Mouse (Mus musculus) retina, postnatal 1 day (tissue): ENCODE results near the gene Eps8.
A peak's percentile ranks its signal among the peaks of the same experiment; 100 is the strongest.

Experiments used
- DNase-seq: peaks from one replicate; pipeline ENCODE4 v3.0.0-alpha.2; 2012

Gene Eps8

DNA sequence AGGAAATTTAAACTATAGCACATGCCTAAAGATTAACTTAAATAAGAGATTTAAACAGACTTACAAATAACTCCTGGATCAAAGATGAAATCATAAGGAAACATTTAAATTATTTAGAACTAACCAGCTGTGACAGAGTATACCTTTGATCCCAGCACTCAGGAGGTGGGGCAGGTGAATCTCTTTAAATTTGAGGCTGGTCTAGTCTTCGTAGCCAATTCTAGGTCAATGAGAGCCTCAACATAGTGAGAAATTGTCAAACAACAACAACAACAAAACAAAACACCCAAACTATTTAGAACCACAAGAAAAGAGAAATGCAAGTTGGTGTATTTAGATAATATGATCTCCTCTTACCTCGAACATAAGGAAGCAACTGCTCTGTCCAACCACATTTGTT lies at the start of gene Eps8:
Gene Eps8 (minus strand): TSS at position 101 of the 400 bp plus-strand sequence.
- no peak for DNase-seq

- DNase-seq = peak; percentile 32
Observed at GRCm38 (mm10) chr6:137703431-137703830, 48.8 kb upstream of the Eps8 start.

DNA sequence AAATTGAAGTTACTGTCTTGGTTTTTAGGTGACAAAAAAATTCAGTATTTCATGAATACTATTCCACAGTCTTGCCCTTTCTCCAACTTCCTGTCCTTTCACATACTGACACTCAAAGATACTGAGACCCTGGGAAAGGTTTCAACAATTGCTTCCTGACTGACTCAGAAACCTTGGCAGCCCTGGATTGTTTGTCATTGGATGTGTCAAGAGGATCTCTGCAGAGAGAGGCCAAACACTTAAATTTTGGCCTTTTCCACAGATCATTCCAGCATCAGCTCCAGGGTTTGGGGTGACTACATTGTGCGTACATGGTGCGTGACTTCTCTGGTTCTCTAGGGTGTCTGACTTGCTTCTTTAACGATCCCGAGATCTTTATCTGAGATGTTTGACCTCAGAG lies 48.2 kb upstream of the Eps8 start:
- no peak for DNase-seq

GRCm38 (mm10) chr6:137702186-137702585 lies 47.5 kb upstream of the Eps8 start:
- DNase-seq = no peak

DNA sequence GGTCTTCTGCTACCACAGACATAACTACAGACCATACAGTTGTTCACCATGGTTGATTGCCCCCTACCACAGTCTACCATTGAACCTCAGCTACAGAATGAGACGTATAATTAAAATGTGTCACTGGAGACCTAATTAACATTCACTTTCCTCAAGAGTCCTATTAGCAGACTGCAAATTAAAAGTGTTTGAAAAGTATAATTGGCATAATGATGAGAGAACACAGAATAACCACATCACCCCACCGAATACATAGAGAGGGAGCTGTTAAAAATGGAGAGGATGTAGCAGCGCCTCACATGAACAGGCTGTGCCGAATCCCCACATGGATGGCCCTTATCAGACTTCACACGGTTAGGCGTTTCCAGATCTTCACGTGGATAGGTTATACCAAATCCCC lies 44.8 kb upstream of the Eps8 start:
- no peak for DNase-seq

DNA sequence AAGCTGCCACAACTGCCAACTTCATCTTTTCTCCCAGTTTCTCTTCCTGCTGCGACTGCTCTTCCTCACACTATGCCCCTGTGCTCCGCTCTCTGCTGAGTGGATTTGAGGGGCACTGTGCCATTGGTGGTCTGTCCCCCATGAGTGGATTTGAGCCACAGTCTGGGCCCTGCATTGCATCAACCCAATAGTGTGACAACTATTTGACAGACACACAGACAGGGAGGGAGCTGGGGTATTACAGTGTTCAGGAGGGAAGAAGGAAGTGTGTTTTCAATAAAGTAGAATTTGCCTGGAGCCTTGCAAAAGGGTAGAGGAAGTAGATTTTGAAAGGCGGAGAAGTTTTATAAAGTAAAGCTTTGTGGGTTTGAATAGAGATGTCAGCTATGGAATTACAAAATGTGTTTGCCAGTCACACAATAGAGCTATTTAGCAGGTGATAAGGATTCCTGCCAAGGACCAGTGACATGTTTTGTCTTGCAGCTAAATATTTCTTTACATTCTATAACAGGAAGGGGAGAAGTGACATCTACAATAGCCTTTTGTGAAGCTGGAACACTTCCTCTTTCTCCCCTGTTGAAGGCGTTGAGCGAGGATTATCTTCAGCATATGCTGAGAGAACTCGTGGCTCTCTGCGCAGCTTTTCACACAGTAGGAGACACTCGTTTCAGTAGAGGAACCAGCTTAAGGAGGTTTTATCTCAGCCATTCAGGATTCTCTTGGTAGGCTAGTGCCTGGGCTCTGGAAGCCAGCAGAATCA lies 41.9 kb upstream of the Eps8 start:
- no peak for DNase-seq

DNA sequence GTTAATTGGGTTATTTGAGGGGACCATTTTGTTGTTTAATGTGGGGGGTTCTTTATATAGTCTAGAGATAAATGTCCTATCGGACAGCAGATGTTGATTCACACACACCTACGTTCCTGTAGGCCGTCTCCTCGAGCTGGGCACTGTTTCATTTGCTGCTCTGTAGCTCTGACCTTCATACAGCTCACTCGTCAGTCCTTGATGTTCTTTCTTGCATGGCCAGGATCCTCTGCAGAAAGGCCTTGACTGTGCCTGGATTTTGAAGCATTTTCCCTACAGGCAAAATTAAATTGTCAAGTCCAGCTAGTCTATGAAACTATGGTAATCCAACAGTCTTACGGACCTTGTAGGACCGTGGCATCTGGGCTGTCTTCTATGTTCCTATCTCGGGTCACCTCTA lies 40.4 kb upstream of the Eps8 start:
- no peak for DNase-seq

- no peak for DNase-seq
Observed at GRCm38 (mm10) chr6:137694310-137694709, 39.6 kb upstream of the Eps8 start.

- no peak for DNase-seq
Observed at GRCm38 (mm10) chr6:137690550-137691119, 36.0 kb upstream of the Eps8 start.

DNA sequence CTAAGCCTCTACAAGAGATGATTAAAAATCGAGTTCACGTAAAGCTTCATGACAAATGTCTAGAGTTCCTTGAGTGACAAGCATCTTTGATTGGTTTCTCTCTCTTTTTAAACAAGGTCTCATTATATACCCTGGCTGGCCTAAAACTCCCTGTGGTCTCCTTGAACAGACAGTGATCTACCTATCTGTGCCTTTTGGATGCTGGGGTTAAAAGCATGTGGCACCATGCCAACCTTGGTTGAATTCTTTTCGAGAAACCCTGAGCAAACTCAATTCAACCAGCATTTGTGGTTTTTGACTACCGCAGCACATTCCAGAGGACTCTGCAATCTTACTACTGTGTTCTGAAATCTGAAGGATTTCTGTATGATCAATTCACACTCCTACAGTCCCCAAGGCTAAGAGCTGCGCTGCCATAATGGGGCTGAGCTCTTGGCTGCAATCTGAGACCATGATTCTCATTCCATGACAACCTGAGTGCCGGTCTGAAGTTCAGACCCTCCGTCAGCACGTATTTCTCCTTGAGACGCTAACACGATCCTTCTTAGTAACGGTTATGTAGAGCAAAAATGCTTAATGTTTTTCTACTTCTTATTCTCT lies 33.9 kb upstream of the Eps8 start:
- no peak for DNase-seq

- no peak for DNase-seq
Observed at GRCm38 (mm10) chr6:137688079-137688478, 33.4 kb upstream of the Eps8 start.

- no peak for DNase-seq
Observed at GRCm38 (mm10) chr6:137687667-137688066, 33.0 kb upstream of the Eps8 start.

DNA sequence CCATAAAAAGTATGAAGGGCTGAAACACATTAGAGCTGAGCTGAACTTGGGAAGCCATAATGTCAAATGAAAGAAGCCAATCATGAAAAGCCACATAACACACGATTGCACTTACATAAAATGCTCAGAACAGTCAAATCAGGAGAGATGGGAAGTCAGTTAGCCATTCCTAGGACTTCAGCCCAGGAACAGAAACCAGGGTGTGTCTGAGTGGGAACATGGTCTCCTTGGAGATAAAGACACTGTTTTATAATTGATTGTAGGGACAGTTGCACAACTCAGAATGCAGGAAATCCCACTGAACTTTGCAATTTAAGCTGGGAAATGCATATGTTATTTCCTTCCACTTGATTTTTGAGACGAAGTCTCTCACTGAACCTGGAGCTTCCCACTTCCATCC lies 28.0 kb upstream of the Eps8 start:
- DNase-seq = no peak

DNA sequence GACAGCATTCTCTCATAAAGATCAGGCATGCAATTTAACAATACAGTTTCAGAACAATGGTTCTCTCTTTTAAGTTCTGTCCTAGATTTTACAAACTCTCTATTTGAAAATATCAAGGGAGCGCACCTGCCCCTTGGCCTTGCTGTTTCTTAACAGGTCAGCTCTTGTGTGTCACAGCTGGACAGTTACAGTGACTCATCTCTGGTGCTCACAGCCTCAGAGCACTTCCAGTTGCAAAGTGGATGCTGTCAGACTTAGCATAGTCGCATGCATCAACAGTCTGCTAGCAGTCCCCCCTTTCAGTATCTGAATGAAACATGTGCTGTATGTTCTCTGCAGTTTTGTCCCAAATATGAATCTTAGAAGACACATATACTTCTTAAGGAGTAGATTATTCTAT lies 26.3 kb upstream of the Eps8 start:
- DNase-seq = no peak

- DNase-seq = no peak
Observed at GRCm38 (mm10) chr6:137676581-137676980, 21.9 kb upstream of the Eps8 start.

DNA sequence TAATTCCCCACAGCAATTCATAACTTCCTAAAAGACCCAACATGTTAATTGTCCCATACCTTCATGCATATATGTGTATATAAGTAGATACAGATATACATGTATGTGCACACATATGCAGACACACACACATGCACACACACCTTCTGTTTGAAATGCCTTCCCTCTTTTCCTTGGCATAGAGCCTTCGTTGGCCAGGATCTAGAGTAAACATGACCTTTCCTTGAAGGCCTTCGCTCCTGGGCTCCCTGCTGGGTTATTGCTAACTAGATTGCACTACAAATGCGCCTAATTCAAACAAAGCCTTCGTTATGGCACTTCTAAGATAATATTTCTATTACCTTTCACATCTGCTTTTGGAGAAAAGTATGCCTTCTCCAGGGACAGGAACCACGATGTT lies 20.9 kb upstream of the Eps8 start:
- no peak for DNase-seq

GRCm38 (mm10) chr6:137673301-137673700 lies 18.6 kb upstream of the Eps8 start:
- no peak for DNase-seq

- DNase-seq = no peak
Observed at GRCm38 (mm10) chr6:137671561-137671960, 16.9 kb upstream of the Eps8 start.

- DNase-seq = no peak
Observed at GRCm38 (mm10) chr6:137670820-137671219, 16.1 kb upstream of the Eps8 start.

- DNase-seq = no peak
Observed at GRCm38 (mm10) chr6:137669876-137670275, 15.2 kb upstream of the Eps8 start.

GRCm38 (mm10) chr6:137669433-137669832 lies 14.8 kb upstream of the Eps8 start:
- DNase-seq = no peak

GRCm38 (mm10) chr6:137668331-137668730 lies 13.7 kb upstream of the Eps8 start:
- no peak for DNase-seq

GRCm38 (mm10) chr6:137667665-137668064 lies 13.0 kb upstream of the Eps8 start:
- no peak for DNase-seq

GRCm38 (mm10) chr6:137664936-137665335 lies 10.3 kb upstream of the Eps8 start:
- DNase-seq = no peak
